Mouse (Mus musculus) heart, adult 18-20 months (tissue): Measurements from ENCODE around the gene Gdap1l1. TPM values are rescaled to one million over a fixed set of nuclear protein-coding genes. Genes with fewer than 3 reads are reported as not detected.

Experiments used
- total RNA-seq, 2 experiments: library from RNA; stranded (reverse); gene quantifications; 2 replicates each; pipeline ENCODE4 v1.2.3; 2021

Gene Gdap1l1
- total RNA-seq, 2 experiments from 2014 or later = not detected

Other genes starting within 250 kb of the Gdap1l1 start
- 1 to 10 TPM; 1.1 to 1.2 TPM for gene Tox2, start 235.4 kb upstream of the Gdap1l1 start, total RNA-seq
- gene Jph2, start 40.5 kb upstream of the Gdap1l1 start, total RNA-seq = 100 to 1,000 TPM; 393 to 402 TPM
- gene Oser1, start 13.8 kb upstream of the Gdap1l1 start, total RNA-seq = 10 to 100 TPM; 17.5 to 30.0 TPM
- 100 to 1,000 TPM; 203 to 216 TPM for gene Fitm2, start 34.2 kb downstream of the Gdap1l1 start, total RNA-seq
- not detected for gene R3hdml, start 53.8 kb downstream of the Gdap1l1 start, total RNA-seq
- not detected for gene Hnf4a, start 68.3 kb downstream of the Gdap1l1 start, total RNA-seq
- gene Ttpal, start 163.8 kb downstream of the Gdap1l1 start, total RNA-seq = 10 to 100 TPM; 12.0 to 16.8 TPM
- gene Serinc3, start 206.7 kb downstream of the Gdap1l1 start, total RNA-seq = 100 to 1,000 TPM; 284 to 364 TPM
- 100 to 1,000 TPM; 219 to 232 TPM for gene Pkig, start 219.9 kb downstream of the Gdap1l1 start, total RNA-seq